Mouse (Mus musculus) cerebellum, adult 11 months (tissue): ENCODE measurements around the gene Il5.

ENCODE experiments used
- DNase-seq: peaks from one replicate; pipeline ENCODE4 v3.0.0; 2022

Gene Il5

DNA sequence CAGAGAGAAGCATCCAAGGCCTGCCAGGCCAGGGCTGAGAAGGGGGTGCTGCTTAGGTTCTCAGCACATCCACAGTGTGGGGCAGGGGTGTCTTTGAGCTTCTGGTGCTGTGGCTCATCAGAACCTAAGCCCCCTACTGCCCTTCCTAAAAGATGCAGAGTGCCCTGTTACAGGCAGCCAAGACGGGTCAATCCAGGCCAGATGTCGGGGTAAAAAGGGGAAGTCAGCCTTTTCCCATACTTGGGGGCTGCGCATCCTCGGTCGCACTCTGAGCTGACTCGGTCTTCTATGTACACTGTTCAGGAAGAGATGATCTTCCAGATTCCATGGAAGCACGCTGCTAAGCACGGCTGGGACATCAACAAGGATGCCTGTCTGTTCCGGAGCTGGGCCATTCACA, 51.9 kb downstream of the Il5 start:
- DNase-seq = no peak

- DNase-seq = no peak
These were observed 52.5 kb downstream of the Il5 start, which contains the start of gene Gm17334 for GRCm38 (mm10) chr11:53773087-53773486. TSS of gene Gm17334 (minus strand) at chr11:53773187.

GRCm38 (mm10) chr11:53773641-53774360, 53.2 kb downstream of the Il5 start:
- DNase-seq = no peak
